Mouse (Mus musculus) heart, adult 2 months (tissue): ENCODE measurements around the gene Zswim5.
A peak's percentile ranks its signal among the peaks of the same experiment; 100 is the strongest.

Source experiments
- CTCF ChIP-seq: fragments of 200-600 bp; IDR thresholded peaks from 2 replicates; pipeline ENCODE4 v1.8.1; 2022; ENCODE audit warnings: antibody characterized with exemption, mild to moderate bottlenecking, moderate library complexity
- POLR2A ChIP-seq: fragments of 200-500 bp; IDR thresholded peaks from 2 replicates; pipeline ENCODE4 v1.6.1; 2011; ENCODE audit warnings: mild to moderate bottlenecking, low read depth, low read length, control low read depth; ENCODE audit not compliant: insufficient read depth

DNA sequence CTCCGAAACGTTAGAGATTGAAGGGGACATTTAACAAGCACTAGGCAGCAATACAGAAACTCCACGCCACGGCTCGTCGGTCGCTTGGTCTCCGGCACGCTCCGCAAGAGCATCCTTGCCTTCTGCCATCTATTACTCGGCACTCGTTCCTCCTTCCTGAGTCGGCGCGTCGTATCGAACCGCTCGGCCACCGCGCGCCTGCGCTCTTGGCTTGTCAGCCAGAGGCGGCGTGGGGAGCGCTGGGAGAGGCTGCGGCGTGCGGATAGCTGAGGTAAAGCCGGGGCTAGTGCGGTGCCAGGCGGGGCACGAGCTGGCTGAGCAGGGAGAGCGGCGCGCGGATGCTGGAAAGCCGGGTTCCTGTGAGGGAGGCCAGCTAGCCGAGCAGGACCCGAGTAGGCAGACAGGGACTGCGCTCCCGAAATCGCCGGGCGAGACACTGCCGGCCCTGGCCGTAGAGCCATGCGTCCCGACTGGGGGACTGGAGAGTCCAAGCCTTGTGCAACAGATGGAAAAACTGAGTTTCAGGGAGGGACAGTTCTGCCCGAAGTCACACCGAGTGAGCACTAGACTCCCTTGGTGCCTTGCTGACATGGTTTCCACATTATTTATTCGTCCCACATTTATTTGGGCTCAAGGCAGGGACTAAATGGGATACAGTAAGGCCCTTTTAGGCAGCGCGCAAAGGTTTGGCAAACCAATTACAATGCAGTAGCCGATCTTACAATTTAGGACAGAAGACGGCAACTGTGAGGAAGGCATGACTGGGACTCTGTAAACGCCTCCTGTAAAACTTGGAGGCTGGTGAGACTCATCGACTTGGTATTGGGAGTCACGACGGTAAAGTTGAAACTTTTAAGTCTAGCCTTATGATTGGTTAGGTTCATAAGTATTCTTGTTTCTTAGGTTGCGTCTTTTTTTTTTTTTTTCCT is 142.3 kb downstream of the Zswim5 start, which contains the start of gene Eif2b3:
- TF ChIP-seq POLR2A (peak; percentile 78), CTCF (peak; percentile 30)
